Mouse (Mus musculus): ENCODE results near the gene Irgm1.

DNA sequence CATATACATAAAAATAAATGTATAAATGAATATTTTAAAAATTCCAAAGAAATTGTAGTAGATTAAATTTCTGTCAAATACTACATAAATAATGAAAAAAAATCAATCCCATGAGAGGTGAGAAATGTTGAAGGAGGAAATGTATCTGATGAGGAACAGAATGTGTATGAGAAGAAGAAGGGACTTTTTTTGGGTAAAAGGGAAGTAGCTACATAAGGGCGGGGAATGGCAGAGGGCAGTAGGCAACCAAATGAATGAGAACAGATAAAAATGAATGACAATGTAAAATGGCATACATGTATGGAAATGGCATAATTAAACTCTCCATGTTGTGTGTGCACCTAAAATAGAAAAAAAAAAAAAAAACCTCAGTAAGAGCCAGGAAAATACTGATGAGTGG lies 42.1 kb upstream of the Irgm1 start:
- no peak for TF ChIP-seq CTCF (IDR thresholded peaks at IDR 0.05; ENCODE audit: control insufficient read depth, insufficient read depth, insufficient replicate concordance, low read depth, low read length)
- no peak for TF ChIP-seq POLR2A (IDR thresholded peaks at IDR 0.05; ENCODE audit: control insufficient read depth, low read depth, low read length)
